Mouse (Mus musculus) lung, embryonic 16.5 days (tissue): ENCODE results near the gene Tbc1d10b. TPM values are rescaled to one million over a fixed set of nuclear protein-coding genes. Genes with fewer than 3 reads are reported as not detected.

Source experiments
- ATAC-seq: fragments of 200-750 bp; cut with Nextera tagmentation; 2 replicates; pipeline ENCODE4 v1.8.0; 2017; ENCODE audit warnings: low read depth, mild to moderate bottlenecking, moderate library complexity
- H3K27ac ChIP-seq: fragments of 300-500 bp; sonication (generic); 2 replicates; pipeline ENCODE4 v1.5.1; 2014; ENCODE audit warnings: mild to moderate bottlenecking, control low read depth, low read length
- H3K27me3 ChIP-seq: fragments of 300-500 bp; sonication (generic); 2 replicates; pipeline ENCODE4 v1.6.1; 2014; ENCODE audit warnings: low read depth, low read length, mixed read lengths; ENCODE audit not compliant: control insufficient read depth, insufficient read depth
- H3K36me3 ChIP-seq: fragments of 300-500 bp; sonication (generic); 2 replicates; pipeline ENCODE4 v1.6.1; 2014; ENCODE audit warnings: low read length; ENCODE audit not compliant: control insufficient read depth, insufficient read depth
- H3K4me1 ChIP-seq: fragments of 300-500 bp; sonication (generic); replicated peaks from 2 replicates; pipeline ENCODE4 v1.6.1; 2014; ENCODE audit warnings: low read length, mixed read lengths; ENCODE audit not compliant: control insufficient read depth, insufficient read depth
- H3K4me2 ChIP-seq: fragments of 300-500 bp; sonication (generic); 2 replicates; pipeline ENCODE4 v1.6.1; 2014; ENCODE audit warnings: low read depth, low read length, control low read depth
- H3K4me3 ChIP-seq: fragments of 300-500 bp; sonication (generic); 2 replicates; pipeline ENCODE4 v1.5.1; 2014; ENCODE audit warnings: mild to moderate bottlenecking, low read length, control low read depth
- H3K9ac ChIP-seq: fragments of 300-500 bp; sonication (generic); 2 replicates; pipeline ENCODE4 v1.6.1; 2014; ENCODE audit warnings: low read length, control low read depth
- H3K9me3 ChIP-seq: fragments of 300-500 bp; sonication (generic); 2 replicates; pipeline ENCODE4 v1.6.1; 2016; ENCODE audit warnings: low read length; ENCODE audit not compliant: control insufficient read depth
- WGBS: fragments of 180-500 bp; shearing (Covaris S2); extraction: QIAGEN DNeasy Blood & Tissue Kit; methylation state at CpG from one replicate; pipeline ENCODE4 v1.1.7; 2014; 5-methylcytosine and 5-hydroxymethylcytosine counted together
- polyA plus RNA-seq: library from polyadenylated mRNA; unstranded; fragments of >200 nt; fragmentation: Nextera tagmentation; extraction: Ambion mirVana; gene quantifications from 2 replicates; pipeline ENCODE4 v1.2.1, GENCODE M21; 2015

The Tbc1d10b gene
- polyA plus RNA-seq, 1 experiment from 2014 or later: 20.5 TPM

- Histone ChIP-seq H3K9ac (peak within 1 kb of the TSS; percentile 97), H3K27ac (peak within 1 kb of the TSS; percentile 95), H3K4me1 (peaks cover 19% of the 10 kb centered on the region), H3K36me3 (peaks cover 5% of the 10 kb centered on the region; the same call in 1 of the 2 replicates), H3K4me2 (peak within 1 kb of the TSS; percentile 84), H3K4me3 (peak within 1 kb of the TSS; percentile 94), H3K27me3 (no peaks in the 10 kb centered on the region), H3K9me3 (0 out of 2 replicates have a peak, but pooled peaks cover 2% of the 10 kb centered on the region)
- WGBS: under 1% methylated on average over 47 of the region's 56 CpGs
- peak; percentile 98 for ATAC-seq
These were observed 35.8 kb upstream of the Tbc1d10b start, which contains the start of gene Zfp771 for GRCm38 (mm10) chr7:127243870-127244657. TSS of gene Zfp771 (plus strand) at chr7:127244274.

GRCm38 (mm10) chr7:127243361-127243867 lies 35.1 kb upstream of the Tbc1d10b start:
- Histone ChIP-seq H3K36me3 (peaks cover 3% of the 10 kb centered on the region), H3K9me3 (0 out of 2 replicates have a peak, but pooled peaks cover 2% of the 10 kb centered on the region), H3K4me2 (peak overlapping the region; percentile 84), H3K9ac (peak overlapping the region; percentile 97), H3K27me3 (no peaks in the 10 kb centered on the region), H3K4me1 (peaks cover 19% of the 10 kb centered on the region), H3K4me3 (peak overlapping the region; percentile 94), H3K27ac (peak overlapping the region; percentile 94)
- 35% methylated on average over 2 of the region's 2 CpGs for WGBS
- ATAC-seq: no peak

- Histone ChIP-seq H3K4me1 (peaks cover 26% of the 10 kb centered on the region), H3K27me3 (no peaks in the 10 kb centered on the region), H3K9ac (no peak overlapping the region), H3K9me3 (no peaks in the 10 kb centered on the region), H3K27ac (no peak overlapping the region), H3K36me3 (peaks cover 29% of the 10 kb centered on the region), H3K4me2 (no peak overlapping the region; the same call in 1 of the 2 replicates), H3K4me3 (no peak overlapping the region)
- no peak for ATAC-seq
- WGBS: 96% methylated on average over 2 of the region's 2 CpGs
These were observed 26.5 kb upstream of the Tbc1d10b start for GRCm38 (mm10) chr7:127234777-127235176.

GRCm38 (mm10) chr7:127233765-127234164 lies 25.5 kb upstream of the Tbc1d10b start:
- peak overlapping the region; percentile 98 for H3K4me3 ChIP-seq
- H3K4me2 ChIP-seq: peak overlapping the region; percentile 76
- H3K4me1 ChIP-seq: peaks cover 26% of the 10 kb centered on the region
- no peak for ATAC-seq
- no peaks in the 10 kb centered on the region for H3K9me3 ChIP-seq
- H3K36me3 ChIP-seq: peaks cover 31% of the 10 kb centered on the region
- WGBS: under 1% methylated on average over 9 of the region's 9 CpGs
- H3K9ac ChIP-seq: peak overlapping the region; percentile 97
- H3K27ac ChIP-seq: peak overlapping the region; percentile 99
- no peaks in the 10 kb centered on the region for H3K27me3 ChIP-seq

- peak; percentile 48 for ATAC-seq
- Histone ChIP-seq H3K9me3 (no peaks in the 10 kb centered on the region), H3K9ac (peak overlapping the region; percentile 97), H3K27me3 (no peaks in the 10 kb centered on the region), H3K36me3 (peaks cover 31% of the 10 kb centered on the region), H3K27ac (peak overlapping the region; percentile 99), H3K4me1 (peaks cover 26% of the 10 kb centered on the region), H3K4me2 (peak overlapping the region; percentile 76), H3K4me3 (peak overlapping the region; percentile 98)
- WGBS: under 1% methylated on average over 27 of the region's 27 CpGs
These were observed 25.1 kb upstream of the Tbc1d10b start for GRCm38 (mm10) chr7:127233368-127233749.

GRCm38 (mm10) chr7:127232622-127233367 lies 24.5 kb upstream of the Tbc1d10b start, which contains the start of the genes Zfp553 and Sept1:
TSS of gene Zfp553 (plus strand) at chr7:127233061.
TSS of gene Sept1 (minus strand) at chr7:127233130.
- Histone ChIP-seq H3K4me3 (peak within 1 kb of the TSS; percentile 98), H3K4me1 (peaks cover 26% of the 10 kb centered on the region), H3K4me2 (peak within 1 kb of the TSS; percentile 76), H3K36me3 (peaks cover 26% of the 10 kb centered on the region), H3K9ac (peak within 1 kb of the TSS; percentile 97), H3K27ac (peak within 1 kb of the TSS; percentile 99), H3K9me3 (no peaks in the 10 kb centered on the region), H3K27me3 (no peaks in the 10 kb centered on the region)
- ATAC-seq: peak; percentile 94
- under 1% methylated on average over 61 of the region's 64 CpGs for WGBS

- peak overlapping the region; percentile 97 for H3K9ac ChIP-seq
- peaks cover 22% of the 10 kb centered on the region for H3K36me3 ChIP-seq
- no peaks in the 10 kb centered on the region for H3K27me3 ChIP-seq
- H3K4me2 ChIP-seq: peak overlapping the region; percentile 62
- ATAC-seq: no peak; the same call in 1 of the 2 replicates
- peaks cover 26% of the 10 kb centered on the region for H3K4me1 ChIP-seq
- peak overlapping the region; percentile 98 for H3K4me3 ChIP-seq
- H3K9me3 ChIP-seq: no peaks in the 10 kb centered on the region
- peak overlapping the region; percentile 99 for H3K27ac ChIP-seq
- WGBS: 2% methylated on average over 20 of the region's 20 CpGs
These were observed 23.8 kb upstream of the Tbc1d10b start for GRCm38 (mm10) chr7:127231826-127232621.

GRCm38 (mm10) chr7:127231376-127231775 lies 23.1 kb upstream of the Tbc1d10b start:
- Histone ChIP-seq H3K9ac (peak overlapping the region; percentile 97), H3K4me3 (peak overlapping the region; percentile 98), H3K4me2 (peak overlapping the region; percentile 62), H3K36me3 (peaks cover 16% of the 10 kb centered on the region), H3K9me3 (no peaks in the 10 kb centered on the region), H3K27ac (no peak overlapping the region), H3K4me1 (peaks cover 26% of the 10 kb centered on the region), H3K27me3 (no peaks in the 10 kb centered on the region)
- WGBS: 38% methylated on average over 3 of the region's 3 CpGs
- no peak for ATAC-seq
